Mouse (Mus musculus): Measurements from ENCODE around the gene Pla2g2e. TPM values are rescaled to one million over a fixed set of nuclear protein-coding genes. Genes with fewer than 3 reads are reported as not detected.
A peak's percentile ranks its signal among the peaks of the same experiment; 100 is the strongest.
"Not testable (repeated sequence)": the region's sequence is repeated elsewhere in the genome, so short reads cannot be mapped to it uniquely, and the experiment has no call there.

Gene Pla2g2e
- total RNA-seq, 2 experiments from 2014 or later, result not detected

DNA sequence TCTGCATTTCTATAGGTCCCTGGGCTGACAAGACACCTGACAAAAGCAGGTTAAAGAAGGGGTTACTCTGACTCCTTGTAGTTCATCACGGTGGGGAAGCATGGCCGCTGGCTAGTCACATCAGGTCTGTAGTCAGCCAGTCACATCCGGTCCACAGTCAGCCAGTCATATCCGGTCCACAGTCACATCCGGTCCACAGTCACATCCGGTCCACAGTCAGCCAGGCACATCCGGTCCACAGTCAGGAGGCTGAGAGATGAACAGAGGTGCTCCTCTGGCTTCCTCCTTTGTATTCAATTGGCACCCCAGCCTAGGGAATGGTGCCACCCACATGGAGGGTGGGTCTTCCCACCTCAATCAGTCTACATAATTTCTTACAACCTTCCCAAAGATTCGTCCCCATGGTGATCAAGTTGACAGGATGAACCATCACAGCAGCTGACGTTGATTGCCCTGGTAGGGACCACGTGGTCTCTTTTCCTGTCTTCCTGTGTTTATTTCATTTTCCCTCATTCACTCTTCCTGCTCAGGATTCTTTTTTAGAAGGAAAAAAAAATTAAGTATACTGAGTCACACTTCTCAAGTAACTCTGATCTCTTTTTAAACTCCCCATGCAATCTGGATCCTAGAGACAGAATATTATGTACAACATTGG, 14.3 kb upstream of the Pla2g2e start, which contains the start of gene Pla2g5:
Pla2g5 (minus strand) TSS at position 139 of the 655 bp plus-strand sequence.
- intact Hi-C loops (cut with DNase I), result no loop called here
- no peak for TF ChIP-seq CTCF (IDR thresholded peaks at IDR 0.05)
- no peak within 1 kb of the TSS for H3K4me3 ChIP-seq
- H3K27ac ChIP-seq, result no peak within 1 kb of the TSS
- no peak for DNase-seq (ENCODE audit: extremely low spot score in 1 of 2, low spot score in 2 of 2)

DNA sequence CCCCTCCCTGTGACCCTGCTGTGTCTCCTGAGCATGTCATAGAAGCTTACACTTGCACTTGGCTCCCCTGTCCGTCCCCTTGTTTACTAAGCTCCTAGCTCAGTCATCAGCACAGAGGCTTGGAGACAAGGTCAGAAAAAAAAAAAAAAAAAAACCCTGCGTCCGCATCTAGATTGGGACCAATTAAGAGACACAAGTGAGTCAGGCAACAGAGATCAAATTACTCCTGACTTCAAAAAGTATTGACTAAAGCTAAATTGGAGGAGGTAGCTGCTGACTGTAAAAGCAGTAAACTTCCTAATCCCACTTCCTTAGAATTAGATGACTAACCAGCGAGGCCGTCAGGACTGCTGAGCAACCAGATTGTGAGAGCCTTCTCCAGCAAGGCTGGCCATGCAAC, 12.7 kb upstream of the Pla2g2e start:
- intact Hi-C loops (cut with DNase I), result loop anchor here (1.0 kb wide), 1 partner anchor 19 kb away; no protein-coding TSS in a partner anchor
- no peak for TF ChIP-seq CTCF (IDR thresholded peaks at IDR 0.05)
- H3K4me3 ChIP-seq, result no peak overlapping the region
- no peak for DNase-seq (ENCODE audit: extremely low spot score in 1 of 2, low spot score in 2 of 2)
- no peak overlapping the region for H3K27ac ChIP-seq

DNA sequence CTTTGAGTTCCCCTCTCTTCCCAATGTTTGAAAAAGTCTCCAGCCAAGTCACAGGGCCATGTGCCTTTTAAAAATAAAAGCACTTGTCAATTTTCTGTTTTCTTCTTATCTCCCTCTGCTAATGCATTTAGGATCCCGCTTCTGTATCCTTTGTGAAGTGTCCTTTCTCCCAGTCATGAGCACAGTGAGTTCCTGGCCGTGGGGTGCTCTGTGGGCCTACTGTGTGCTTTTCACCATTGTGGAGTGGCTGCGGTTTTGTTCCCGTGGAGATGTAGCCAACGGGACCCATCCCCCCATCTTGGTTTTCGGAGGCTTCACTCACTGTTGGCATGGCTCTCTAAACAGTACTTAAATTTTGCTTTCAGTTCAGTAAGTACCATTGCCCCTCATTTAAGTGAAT, 11.8 kb upstream of the Pla2g2e start:
- no peak overlapping the region for H3K4me3 ChIP-seq
- TF ChIP-seq CTCF (IDR thresholded peaks at IDR 0.05), result no peak
- no peak overlapping the region for H3K27ac ChIP-seq
- intact Hi-C loops (cut with DNase I), result loop anchor here (1.0 to 2.0 kb wide), 2 partner anchors 18 to 213 kb away; no protein-coding TSS in a partner anchor
- DNase-seq (ENCODE audit: extremely low spot score in 1 of 2, low spot score in 2 of 2), result no peak

DNA sequence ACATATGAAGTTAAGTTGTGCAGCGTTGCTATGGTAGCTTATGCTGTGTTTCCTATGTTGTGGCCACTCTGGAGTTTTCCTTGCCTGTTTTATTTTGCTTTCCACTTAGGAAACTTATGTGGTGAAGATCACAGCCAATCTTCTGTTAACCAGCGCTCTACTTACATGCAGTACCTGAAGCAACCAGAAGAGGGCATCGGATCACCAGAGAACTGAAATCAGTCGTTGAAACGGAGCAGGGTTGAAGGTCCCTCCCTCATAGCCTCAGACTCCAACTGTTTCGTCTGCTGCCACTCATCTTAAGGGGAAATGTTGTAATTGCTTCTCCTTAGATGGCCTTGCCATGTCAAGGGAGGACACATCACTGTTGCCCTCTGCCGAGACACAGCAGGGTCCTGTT, 11.3 kb upstream of the Pla2g2e start:
- intact Hi-C loops (cut with DNase I), result loop anchor here (2.0 kb wide), 1 partner anchor 212 kb away; no protein-coding TSS in a partner anchor
- no peak overlapping the region for H3K27ac ChIP-seq

DNA sequence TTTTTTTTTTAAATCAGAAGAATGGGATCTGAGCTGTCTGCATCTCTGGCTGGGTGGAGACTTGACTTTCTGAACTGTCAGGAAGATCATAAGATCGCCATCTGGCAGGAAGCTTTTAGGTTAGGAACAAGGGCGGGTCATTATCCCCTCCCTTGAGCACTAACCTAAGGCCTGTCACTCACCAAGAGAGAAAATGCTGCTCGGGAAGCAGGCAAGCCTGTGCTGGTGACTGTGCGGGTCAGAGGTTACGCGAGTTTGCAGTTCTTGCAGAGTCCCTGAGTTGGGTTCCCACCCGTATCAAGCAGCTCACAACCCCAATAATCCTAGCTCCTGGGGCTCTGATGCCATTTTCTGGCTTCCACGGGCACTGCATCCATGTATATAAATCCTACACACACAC, 9.1 kb upstream of the Pla2g2e start:
- no peak for DNase-seq (ENCODE audit: extremely low spot score in 1 of 2, low spot score in 2 of 2)
- TF ChIP-seq CTCF (IDR thresholded peaks at IDR 0.05), result no peak

More for the DNA sequence above, 11.3 kb upstream of the Pla2g2e start:
- H3K4me3 ChIP-seq, result no peak overlapping the region
- TF ChIP-seq CTCF (IDR thresholded peaks at IDR 0.05), result peak; percentile 93
- DNase-seq (ENCODE audit: extremely low spot score in 1 of 2, low spot score in 2 of 2), result peak; percentile 69 to 78

DNA sequence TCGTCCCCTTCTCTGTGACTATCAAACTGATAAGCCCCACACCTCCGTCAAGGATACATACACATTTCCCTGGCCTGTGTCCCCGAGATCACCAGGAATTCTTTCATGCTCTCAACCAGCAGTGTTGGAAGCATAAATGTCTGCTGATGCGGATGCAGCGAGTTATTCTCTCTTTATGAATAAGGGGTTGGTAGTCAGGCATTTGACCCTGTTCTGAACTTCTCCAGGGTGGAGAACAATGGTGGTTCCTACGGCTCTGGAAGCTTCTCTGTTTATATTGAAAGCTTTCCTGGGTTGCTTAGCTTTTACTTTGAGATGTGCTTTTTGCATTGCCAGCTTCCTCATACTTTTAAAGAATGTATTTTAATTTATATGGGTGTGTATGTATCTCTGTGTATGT, 3.9 kb upstream of the Pla2g2e start, which contains the start of gene Gm13030:
Gm13030 (minus strand) TSS at position 101 of the 400 bp plus-strand sequence.
- no peak for TF ChIP-seq CTCF (IDR thresholded peaks at IDR 0.05)
- DNase-seq (ENCODE audit: extremely low spot score in 1 of 2, low spot score in 2 of 2), result no peak
- Histone ChIP-seq H3K4me3 (no peak within 1 kb of the TSS), H3K27ac (no peak within 1 kb of the TSS)
- intact Hi-C loops (cut with DNase I), result no loop called here

More for the DNA sequence above, 9.1 kb upstream of the Pla2g2e start:
- intact Hi-C loops (cut with DNase I), result no loop called here
- no peak overlapping the region for H3K27ac ChIP-seq
- no peak overlapping the region for H3K4me3 ChIP-seq

DNA sequence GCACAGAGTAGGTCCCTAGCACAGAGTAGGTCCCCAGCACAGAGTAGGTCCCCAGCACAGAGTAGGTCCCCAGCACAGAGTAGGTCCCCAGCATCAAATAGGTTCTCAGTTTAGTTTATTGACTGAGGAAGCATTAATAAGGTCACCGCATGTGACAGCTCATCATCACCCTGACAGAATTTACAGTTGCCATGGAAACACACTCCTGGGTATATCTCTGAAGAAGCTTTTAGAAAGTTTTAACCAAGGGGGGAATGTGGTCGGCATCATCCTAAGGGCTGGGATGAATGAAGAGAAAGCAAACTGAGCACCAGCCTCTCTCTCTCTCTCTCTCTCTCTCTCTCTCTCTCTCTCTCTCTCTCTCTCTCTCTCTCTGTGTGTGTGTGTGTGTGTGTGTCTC, 2.5 kb upstream of the Pla2g2e start:
- DNase-seq (ENCODE audit: extremely low spot score in 1 of 2, low spot score in 2 of 2); H3K27ac ChIP-seq; H3K4me3 ChIP-seq; intact Hi-C loops (cut with DNase I): not testable (repeated sequence)

DNA sequence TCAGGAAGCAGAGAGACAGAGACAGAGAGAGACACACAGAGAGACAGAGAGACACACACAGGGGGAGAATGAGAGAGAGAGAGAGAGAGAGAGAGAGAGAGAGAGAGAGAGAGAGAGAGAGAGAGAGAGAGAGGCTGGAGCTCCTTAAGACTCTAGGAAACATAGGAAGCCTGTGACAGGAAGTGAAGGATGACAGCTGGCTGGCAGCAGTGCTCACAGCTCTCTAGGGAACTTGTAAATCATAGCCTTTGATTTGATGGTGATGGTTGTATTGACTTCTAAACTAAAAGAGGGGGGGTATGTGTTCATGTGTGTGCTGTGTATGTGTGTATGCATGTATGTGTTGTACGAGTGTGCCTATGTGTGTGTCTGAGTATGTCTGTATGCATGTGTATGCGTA, 1.8 kb upstream of the Pla2g2e start:
- no peak for DNase-seq (ENCODE audit: extremely low spot score in 1 of 2, low spot score in 2 of 2)
- intact Hi-C loops (cut with DNase I), result no loop called here
- no peak overlapping the region for H3K27ac ChIP-seq
- no peak overlapping the region for H3K4me3 ChIP-seq
- TF ChIP-seq CTCF (IDR thresholded peaks at IDR 0.05), result no peak

DNA sequence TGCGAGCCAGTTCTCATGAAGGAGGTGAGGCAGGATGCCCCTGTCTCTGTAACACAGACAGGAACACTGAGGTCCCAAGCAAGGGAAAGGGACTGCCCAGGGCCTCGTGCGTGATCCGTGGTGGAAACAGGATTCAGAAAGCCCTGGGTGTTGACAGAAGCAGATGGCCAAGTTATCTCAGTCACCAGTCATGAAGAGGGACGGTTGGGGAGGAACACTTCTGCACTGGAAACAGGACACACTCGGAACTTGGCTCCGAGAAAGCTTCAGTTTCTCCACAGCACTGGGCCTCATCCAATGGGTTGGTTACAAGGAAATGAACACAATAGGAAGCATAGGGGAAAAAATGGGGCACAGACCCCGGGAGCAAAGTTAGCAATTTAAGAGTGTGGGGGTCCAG, 1.0 kb downstream of the Pla2g2e start:
- no peak for DNase-seq (ENCODE audit: extremely low spot score in 1 of 2, low spot score in 2 of 2)
- Histone ChIP-seq H3K4me3 (no peak overlapping the region), H3K27ac (no peak overlapping the region)
- intact Hi-C loops (cut with DNase I), result no loop called here
- no peak for TF ChIP-seq CTCF (IDR thresholded peaks at IDR 0.05)

DNA sequence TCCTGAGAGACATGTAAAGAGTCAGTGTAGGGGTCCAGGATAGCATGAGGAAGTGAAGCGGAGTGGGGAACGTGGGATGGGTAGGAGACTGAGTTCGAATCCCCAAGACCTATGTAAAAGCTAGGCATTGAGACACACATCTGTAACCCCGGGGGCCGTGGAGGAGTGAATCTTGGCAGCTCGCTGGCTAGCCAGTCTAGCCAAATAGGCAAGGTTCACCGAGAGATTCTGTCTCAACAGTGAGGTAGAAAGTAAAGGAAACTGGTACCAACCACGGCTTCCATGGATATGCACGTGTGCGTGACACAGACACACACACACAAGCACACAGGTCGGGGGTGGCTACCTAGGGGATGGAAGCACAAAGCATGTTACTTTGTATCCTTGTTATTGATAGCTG, 2.1 kb downstream of the Pla2g2e start:
- H3K4me3 ChIP-seq, result no peak overlapping the region
- TF ChIP-seq CTCF (IDR thresholded peaks at IDR 0.05), result no peak
- no peak for DNase-seq (ENCODE audit: extremely low spot score in 1 of 2, low spot score in 2 of 2)
- intact Hi-C loops (cut with DNase I), result no loop called here
- no peak overlapping the region for H3K27ac ChIP-seq

DNA sequence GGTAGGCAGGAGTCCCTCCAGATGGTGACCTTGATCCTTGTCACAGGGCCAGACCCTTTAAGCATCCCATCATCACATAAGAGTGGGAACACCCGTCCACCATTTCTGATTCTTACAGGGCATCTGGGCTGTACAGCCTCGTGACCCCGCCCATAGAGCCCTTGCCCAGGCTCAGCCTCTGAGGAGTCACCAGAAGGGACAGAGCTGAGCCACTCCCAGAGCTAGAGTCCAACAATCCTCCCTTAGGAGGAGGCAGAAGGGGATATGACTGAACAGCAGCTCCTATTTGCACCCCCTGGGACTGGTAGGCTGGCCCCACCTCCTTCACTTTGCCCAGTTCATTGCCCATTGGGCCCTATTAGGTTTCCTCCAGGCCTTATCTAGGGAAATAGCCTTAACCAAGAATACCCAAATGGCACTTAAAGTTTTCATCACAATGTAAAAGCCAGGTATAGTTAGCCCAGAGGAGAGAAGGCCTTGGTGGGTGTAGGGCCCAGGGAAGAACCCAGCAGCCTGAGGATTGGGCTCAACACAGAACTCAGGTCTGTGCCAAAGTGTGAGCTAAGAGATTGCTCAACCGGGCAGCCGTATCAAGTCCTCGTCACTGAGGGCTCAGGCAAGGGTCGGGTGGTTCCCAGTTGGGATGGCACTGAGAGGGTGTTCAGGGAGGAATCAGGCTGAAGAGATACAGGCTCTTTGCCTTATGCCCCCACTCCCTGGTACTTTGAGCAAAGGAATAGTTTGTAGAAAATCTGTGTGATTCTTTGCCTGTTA, 3.3 kb downstream of the Pla2g2e start:
- intact Hi-C loops (cut with DNase I), result no loop called here
- Histone ChIP-seq H3K27ac (no peak overlapping the region), H3K4me3 (no peak overlapping the region)
- no peak for TF ChIP-seq CTCF (IDR thresholded peaks at IDR 0.05)
- DNase-seq (ENCODE audit: extremely low spot score in 1 of 2, low spot score in 2 of 2), result no peak

DNA sequence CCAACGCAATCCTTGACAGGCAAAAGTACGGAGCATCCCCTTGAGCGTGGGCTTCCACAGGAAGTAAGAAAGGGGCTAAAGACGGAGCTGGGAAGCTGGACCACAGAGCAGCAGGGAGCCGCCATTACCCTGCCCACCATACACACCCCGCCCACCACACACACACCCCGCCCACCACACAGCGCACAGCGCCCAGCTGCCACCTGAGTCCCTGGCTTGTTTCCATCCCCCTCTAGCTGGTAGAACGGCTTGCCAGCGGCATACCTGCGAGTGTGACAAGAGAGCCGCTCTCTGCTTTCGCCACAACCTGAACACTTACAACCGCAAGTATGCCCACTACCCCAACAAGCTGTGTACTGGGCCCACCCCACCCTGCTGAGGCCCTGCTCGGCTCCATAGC, 4.4 kb downstream of the Pla2g2e start:
- Histone ChIP-seq H3K27ac (peak overlapping the region; percentile 53; the same call in 1 of the 2 replicates), H3K4me3 (no peak overlapping the region)
- intact Hi-C loops (cut with DNase I), result no loop called here
- DNase-seq (ENCODE audit: extremely low spot score in 1 of 2, low spot score in 2 of 2), result peak; percentile 40 to 67
- TF ChIP-seq CTCF (IDR thresholded peaks at IDR 0.05), result no peak
